Mouse (Mus musculus) kidney, postnatal 4 days (tissue): ENCODE results near the gene Ctla2b.
A peak's percentile ranks its signal among the peaks of the same experiment; 100 is the strongest.
"Not testable (repeated sequence)": the region's sequence is repeated elsewhere in the genome, so short reads cannot be mapped to it uniquely, and the experiment has no call there.

ENCODE experiments used
- DNase-seq, 2 experiments: peaks; one replicate each; pipeline ENCODE4 v3.0.0; 2021; ENCODE audit warnings: mixed read lengths in 2 of 2

The Ctla2b gene

GRCm38 (mm10) chr13:60897328-60897727, at the start of gene Ctla2b:
Gene Ctla2b (minus strand): TSS chr13:60897447.
- peak; percentile 18 to 39 for DNase-seq

GRCm38 (mm10) chr13:60941884-60942283, 44.6 kb upstream of the Ctla2b start, which contains the start of gene Tpbpa:
Gene Tpbpa (minus strand): TSS chr13:60941984.
- not testable (repeated sequence) for DNase-seq

DNA sequence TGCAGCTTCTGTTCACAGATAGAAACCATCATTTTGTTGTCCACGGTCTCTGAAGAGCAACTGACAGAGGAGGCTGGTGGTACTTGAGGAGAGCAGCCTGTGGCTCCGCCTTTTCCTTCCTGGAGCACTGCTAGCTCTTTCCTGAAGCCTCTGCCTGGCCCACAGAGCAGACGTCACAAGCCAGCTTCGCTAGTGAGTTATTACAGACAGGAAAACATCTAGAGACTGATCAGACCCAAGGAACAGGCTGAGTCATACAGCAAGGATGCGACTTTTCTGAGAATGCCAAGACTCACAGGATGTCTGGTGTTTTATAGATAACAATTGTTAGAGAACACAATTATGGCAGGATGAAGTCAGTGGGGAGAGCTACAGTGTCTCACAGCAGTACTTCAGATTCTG, 39.3 kb upstream of the Ctla2b start, which contains the start of the genes Gm49391 and Ctla2a:
Gm49391 (minus strand) TSS at position 72 of the 402 bp plus-strand sequence.
Ctla2a (minus strand) TSS at position 126 of the 402 bp plus-strand sequence.
- peak; percentile 26 to 45 for DNase-seq

GRCm38 (mm10) chr13:60935490-60935889, 38.2 kb upstream of the Ctla2b start, which contains the start of gene Gm49393:
Gene Gm49393 (minus strand): TSS chr13:60935590.
- DNase-seq, result not testable (repeated sequence)

DNA sequence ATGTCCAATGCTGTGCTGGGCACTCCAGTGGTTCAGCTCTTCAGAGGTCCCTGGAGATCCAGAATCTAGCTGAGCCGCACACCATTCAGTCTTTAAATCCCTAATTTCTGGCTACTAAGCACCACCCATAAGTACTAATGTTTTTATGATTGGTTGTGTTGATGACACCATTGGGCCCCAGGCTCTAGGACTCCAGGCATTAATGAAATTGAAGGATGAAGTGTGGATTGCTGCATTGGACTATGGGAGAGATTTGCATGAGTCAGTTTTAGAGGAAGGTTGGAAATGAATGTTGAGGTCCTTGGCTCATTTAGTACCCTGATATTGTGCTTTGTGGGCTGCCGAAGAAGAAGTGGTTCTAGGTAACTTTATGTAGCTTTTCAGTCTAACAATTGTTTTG, 7.5 kb upstream of the Ctla2b start, which contains the start of gene Tpbpb:
Tpbpb (minus strand) TSS at position 101 of the 400 bp plus-strand sequence.
- not testable (repeated sequence) for DNase-seq

DNA sequence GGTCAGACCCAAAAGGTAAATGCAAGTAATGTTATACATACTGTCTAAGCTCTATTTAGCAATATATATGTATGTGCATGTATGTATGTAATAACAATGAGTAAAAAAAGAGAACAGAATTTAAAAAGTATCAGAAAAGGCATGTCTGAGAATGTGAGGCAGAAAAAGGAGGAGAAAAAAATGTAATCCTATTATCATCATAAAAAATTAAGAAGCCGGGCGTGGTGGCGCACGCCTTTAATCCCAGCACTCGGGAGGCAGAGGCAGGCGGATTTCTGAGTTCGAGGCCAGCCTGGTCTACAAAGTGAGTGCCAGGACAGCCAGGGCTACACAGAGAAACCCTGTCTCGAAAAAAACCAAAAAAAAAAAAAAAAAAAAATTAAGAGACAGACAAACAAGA, 453 bp downstream of the Ctla2b start, which contains the start of gene Gm49392:
Gm49392 (minus strand) TSS at position 101 of the 400 bp plus-strand sequence.
- not testable (repeated sequence) for DNase-seq

DNA sequence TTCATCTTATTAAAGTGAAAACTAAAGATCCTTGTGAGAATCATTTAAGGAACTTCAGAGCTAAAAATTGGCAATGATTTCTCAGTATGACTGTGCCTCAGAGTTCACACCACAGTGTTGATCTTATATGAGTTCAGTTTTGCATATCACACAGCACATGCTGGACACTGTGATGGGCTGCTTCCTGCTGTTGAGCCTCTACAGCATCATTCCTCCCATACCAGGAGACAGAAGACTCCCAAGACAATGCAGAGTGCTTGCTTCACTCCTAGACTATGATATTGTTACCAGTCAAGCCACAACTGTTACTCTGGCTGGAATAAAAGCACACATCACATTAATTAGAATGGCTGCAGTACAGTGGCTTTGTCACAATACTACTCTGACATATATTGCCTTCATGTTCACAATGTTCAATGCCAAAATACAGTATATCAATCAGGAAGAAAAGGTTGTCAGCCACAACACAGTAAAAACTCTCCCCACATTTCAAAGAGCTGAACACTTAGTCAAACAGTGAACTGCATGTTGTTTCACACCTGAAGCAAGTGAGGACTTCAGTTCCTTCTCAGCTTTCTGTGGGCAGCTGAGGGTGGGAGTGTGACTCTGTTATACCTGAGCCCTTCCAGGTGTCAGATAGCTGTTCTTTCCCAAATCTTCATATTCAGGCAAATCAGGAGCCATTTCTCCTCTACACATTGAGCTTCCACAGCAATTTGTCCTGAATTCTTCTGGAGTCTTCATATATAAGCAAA, 1.7 kb downstream of the Ctla2b start:
- DNase-seq, result no peak

DNA sequence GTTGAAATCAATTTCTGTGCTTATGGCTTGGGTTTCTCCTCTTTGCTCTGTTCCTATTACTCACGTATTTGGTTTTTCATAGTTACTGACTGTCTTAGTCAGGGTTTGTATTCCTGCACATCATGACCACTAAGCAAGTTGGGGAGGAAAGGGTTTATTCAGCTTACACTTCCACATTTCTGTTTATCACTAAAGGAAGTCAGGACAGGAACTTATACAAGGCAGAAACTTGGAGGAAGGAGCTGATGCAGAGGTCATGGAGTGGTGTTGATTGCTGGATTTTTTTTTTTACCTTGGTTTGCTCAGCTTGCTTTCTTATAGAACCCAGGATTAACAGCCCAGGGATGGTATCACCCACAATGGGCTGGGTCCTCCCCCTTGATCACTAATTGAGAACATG, 4.9 kb downstream of the Ctla2b start:
- DNase-seq, result no peak

DNA sequence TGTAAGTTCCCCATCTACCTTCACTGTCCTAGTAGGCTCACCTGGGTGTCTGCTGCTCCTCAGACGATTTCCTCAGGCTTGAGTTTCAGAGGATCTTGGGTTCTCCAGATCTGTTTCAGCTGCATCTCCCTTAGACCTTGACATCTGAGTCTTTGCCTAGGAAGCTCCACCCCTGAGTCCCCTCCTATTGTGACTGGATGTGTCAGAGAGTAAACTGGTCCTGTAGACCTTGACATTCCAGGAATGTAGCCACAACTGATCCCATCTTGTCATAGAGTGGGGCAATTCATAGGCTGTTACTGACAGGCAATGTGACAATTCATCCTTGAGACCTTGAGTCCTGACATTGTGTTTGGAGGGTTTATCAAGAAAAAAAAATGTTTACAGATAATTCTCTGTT, 33.0 kb downstream of the Ctla2b start, which contains the start of gene 4930486L24Rik:
4930486L24Rik (minus strand) TSS at position 195 of the 400 bp plus-strand sequence.
- no peak for DNase-seq

- no peak for DNase-seq
Observed at GRCm38 (mm10) chr13:60848241-60849120, 48.8 kb downstream of the Ctla2b start.
